ENCODE assay signal across 19 mouse cellular contexts in the genomic region with DNA sequence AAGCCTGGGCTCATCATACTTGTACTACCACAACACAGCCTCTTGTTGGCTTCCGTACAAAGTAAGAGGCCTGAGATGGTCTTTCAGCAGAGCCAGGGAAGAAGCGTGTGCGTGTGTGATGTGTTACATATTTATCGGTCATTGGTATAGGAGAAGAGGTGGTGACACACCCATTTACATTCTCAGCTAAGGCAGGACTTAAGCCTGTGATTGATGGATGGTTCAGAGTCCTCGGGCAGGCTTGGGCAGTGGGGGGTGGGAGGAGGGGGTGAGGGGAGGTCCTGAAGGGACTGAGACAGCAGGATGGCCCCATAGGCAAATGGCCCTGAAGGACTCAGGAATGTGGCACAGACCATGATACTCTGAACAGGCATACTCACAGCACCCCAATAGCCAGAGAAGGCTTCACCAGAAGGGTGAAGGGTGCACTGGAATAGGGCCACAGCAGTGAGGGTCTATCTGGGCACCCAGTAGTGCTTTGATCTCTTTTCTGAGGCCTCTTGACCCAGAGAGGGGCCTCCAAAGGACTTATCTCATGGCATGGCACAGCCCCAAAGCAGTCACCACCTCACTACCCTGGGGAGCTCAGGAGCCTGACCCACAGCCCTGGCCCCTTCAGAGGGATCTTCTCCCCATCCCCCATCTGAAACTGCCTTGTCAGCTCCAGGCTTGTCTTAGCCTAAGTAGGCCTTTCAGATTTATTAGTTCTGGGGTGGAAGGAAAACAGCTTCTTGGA.
DNase-seq lines count a peak whose midpoint lies in the region; ATAC-seq lines count a peak whose summit lies in the region.
"Had no signal": no experiment of that assay in that cellular context is flagged by ENCODE, and none has a peak within 500 bp of the region (broad histone marks: within the 10 kb centered on the region; RNA-seq: fewer than 3 reads in every experiment).

No protein-coding gene starts in this region.

- no peak overlapping the region for H3K4me2 ChIP-seq in hindbrain, embryonic 12.5 days (replicated peaks)
- H3K4me2 ChIP-seq in midbrain, embryonic 16.5 days (ENCODE audit: low read length) = no peak overlapping the region
- no peak overlapping the region for H3K4me2 ChIP-seq in midbrain, embryonic 14.5 days (ENCODE audit: low read length)
- no peak overlapping the region for H3K4me2 ChIP-seq in liver, embryonic 13.5 days
- no peak overlapping the region for H3K4me2 ChIP-seq in neural tube, embryonic 15.5 days
- H3K4me2 ChIP-seq: embryonic facial prominence, embryonic 12.5 days; heart, embryonic 15.5 days; midbrain, embryonic 11.5 days had no signal

- WGBS in hindbrain, embryonic 10.5 days = 66% methylated on average over 5 of the region's 5 CpGs
- 58% methylated on average over 5 of the region's 5 CpGs for whole genome bisulfite sequencing in hindbrain, embryonic 12.5 days
- 78% methylated on average over 5 of the region's 5 CpGs for WGBS in midbrain, embryonic 16.5 days
- 72% methylated on average over 5 of the region's 5 CpGs for WGBS in midbrain, embryonic 14.5 days
- WGBS in liver, embryonic 13.5 days (ENCODE audit: insufficient replicate concordance) = 78% methylated on average over 5 of the region's 5 CpGs
- WGBS in neural tube, embryonic 15.5 days = 63% methylated on average over 5 of the region's 5 CpGs

- H3K9ac ChIP-seq in hindbrain, embryonic 12.5 days = no peak overlapping the region
- H3K9ac ChIP-seq in midbrain, embryonic 16.5 days (ENCODE audit: low read depth, low read length) = no peak overlapping the region
- no peak overlapping the region for H3K9ac ChIP-seq in midbrain, embryonic 14.5 days (replicated peaks; ENCODE audit: low read length)
- peak overlapping the region; percentile 34 for H3K9ac ChIP-seq in liver, embryonic 13.5 days
- H3K9ac ChIP-seq in neural tube, embryonic 15.5 days (replicated peaks) = no peak overlapping the region
- H3K9ac ChIP-seq: embryonic facial prominence, embryonic 12.5 days; forebrain, postnatal 0 days; heart, embryonic 15.5 days had no signal

- H3K4me1 ChIP-seq in hindbrain, embryonic 10.5 days (replicated peaks) = peaks cover 17% of the 10 kb centered on the region
- peaks cover 14% of the 10 kb centered on the region; the same call in 1 of the 2 replicates for H3K4me1 ChIP-seq in hindbrain, embryonic 12.5 days
- peaks cover 4% of the 10 kb centered on the region for H3K4me1 ChIP-seq in midbrain, embryonic 16.5 days (ENCODE audit: control insufficient read depth, insufficient read depth, low read length)
- peaks cover 9% of the 10 kb centered on the region; the same call in 1 of the 2 replicates for H3K4me1 ChIP-seq in midbrain, embryonic 14.5 days (ENCODE audit: control insufficient read depth, insufficient read depth, low read length)
- H3K4me1 ChIP-seq in liver, embryonic 13.5 days (replicated peaks) = peaks cover 46% of the 10 kb centered on the region
- peaks cover 45% of the 10 kb centered on the region for H3K4me1 ChIP-seq in neural tube, embryonic 15.5 days

- H3K36me3 ChIP-seq in hindbrain, embryonic 10.5 days = no peaks in the 10 kb centered on the region
- H3K36me3 ChIP-seq in hindbrain, embryonic 12.5 days = no peaks in the 10 kb centered on the region
- no peaks in the 10 kb centered on the region for H3K36me3 ChIP-seq in midbrain, embryonic 16.5 days (ENCODE audit: control insufficient read depth, insufficient read depth, low read length)
- no peaks in the 10 kb centered on the region for H3K36me3 ChIP-seq in midbrain, embryonic 14.5 days (ENCODE audit: control insufficient read depth, insufficient read depth, low read length)
- no peaks in the 10 kb centered on the region for H3K36me3 ChIP-seq in liver, embryonic 13.5 days
- no peaks in the 10 kb centered on the region for H3K36me3 ChIP-seq in neural tube, embryonic 15.5 days
- H3K36me3 ChIP-seq: embryonic facial prominence, embryonic 12.5 days; heart, embryonic 15.5 days had no signal

- H3K27ac ChIP-seq in hindbrain, embryonic 10.5 days = 0 out of 2 replicates have a peak overlapping the region, but pooled peaks have one; percentile 18
- no peak overlapping the region for H3K27ac ChIP-seq in hindbrain, embryonic 12.5 days
- no peak overlapping the region for H3K27ac ChIP-seq in midbrain, embryonic 16.5 days (ENCODE audit: low read length)
- no peak overlapping the region for H3K27ac ChIP-seq in midbrain, embryonic 14.5 days (replicated peaks; ENCODE audit: low read depth, low read length)
- H3K27ac ChIP-seq in liver, embryonic 13.5 days = peak overlapping the region; percentile 13
- peak overlapping the region; percentile 51 for H3K27ac ChIP-seq in neural tube, embryonic 15.5 days (replicated peaks)
- H3K27ac ChIP-seq: embryonic facial prominence, embryonic 12.5 days; heart, adult 2 months; heart, embryonic 15.5 days had no signal

- no peaks in the 10 kb centered on the region for H3K27me3 ChIP-seq in hindbrain, embryonic 10.5 days (ENCODE audit: insufficient read depth, poor library complexity, severe bottlenecking)
- H3K27me3 ChIP-seq in hindbrain, embryonic 12.5 days = no peaks in the 10 kb centered on the region
- no peaks in the 10 kb centered on the region for H3K27me3 ChIP-seq in midbrain, embryonic 16.5 days (ENCODE audit: control insufficient read depth, insufficient read depth, low read depth, low read length)
- H3K27me3 ChIP-seq in midbrain, embryonic 14.5 days (ENCODE audit: control insufficient read depth, insufficient read depth, low read length) = no peaks in the 10 kb centered on the region
- H3K27me3 ChIP-seq in liver, embryonic 13.5 days = no peaks in the 10 kb centered on the region
- no peaks in the 10 kb centered on the region for H3K27me3 ChIP-seq in neural tube, embryonic 15.5 days (replicated peaks)
- H3K27me3 ChIP-seq: CH12.LX; embryonic facial prominence, embryonic 12.5 days; heart, embryonic 15.5 days had no signal

- no peaks in the 10 kb centered on the region for H3K9me3 ChIP-seq in hindbrain, embryonic 10.5 days
- no peaks in the 10 kb centered on the region for H3K9me3 ChIP-seq in hindbrain, embryonic 12.5 days (replicated peaks)
- no peaks in the 10 kb centered on the region for H3K9me3 ChIP-seq in midbrain, embryonic 16.5 days (replicated peaks; ENCODE audit: control insufficient read depth, low read length, poor library complexity, severe bottlenecking)
- H3K9me3 ChIP-seq in midbrain, embryonic 14.5 days (ENCODE audit: control insufficient read depth, low read length) = no peaks in the 10 kb centered on the region
- H3K9me3 ChIP-seq in liver, embryonic 13.5 days (replicated peaks) = 0 out of 2 replicates have a peak, but pooled peaks cover 6% of the 10 kb centered on the region
- no peaks in the 10 kb centered on the region for H3K9me3 ChIP-seq in neural tube, embryonic 15.5 days (replicated peaks)
- H3K9me3 ChIP-seq: embryonic facial prominence, embryonic 12.5 days; heart, embryonic 15.5 days had no signal

- no peak for ATAC-seq in hindbrain, embryonic 12.5 days (ENCODE audit: low FRiP score)
- ATAC-seq in midbrain, embryonic 16.5 days = peak; percentile 51; the same call in 1 of the 2 replicates
- no peak for ATAC-seq in midbrain, embryonic 14.5 days (ENCODE audit: low FRiP score, low TSS enrichment)
- peak; percentile 75 for ATAC-seq in liver, embryonic 13.5 days (ENCODE audit: low read depth)
- ATAC-seq in neural tube, embryonic 15.5 days (ENCODE audit: low FRiP score) = peak; percentile 33; the same call in 1 of the 2 replicates
- ATAC-seq: forebrain, postnatal 0 days had no signal

- no peak for DNase-seq in hindbrain, embryonic 10.5 days (ENCODE audit: low spot score)
- DNase-seq in midbrain, embryonic 14.5 days = no peak
- no peak for DNase-seq in liver, embryonic 13.5 days
- no peak for DNase-seq in cerebellum, adult 9-11 months
- no peak for DNase-seq in layer of hippocampus, adult 8-10 months (ENCODE audit: low spot score in 2 of 2)
- DNase-seq: cerebellum, postnatal 14 days; forebrain, postnatal 0 days; heart, adult 2 months; kidney, adult 8-10 months; kidney, postnatal 4 days; lung, adult 2 months; lung, postnatal 36 days had no signal

- H3K4me3 ChIP-seq in hindbrain, embryonic 10.5 days = no peak overlapping the region
- no peak overlapping the region for H3K4me3 ChIP-seq in hindbrain, embryonic 12.5 days
- H3K4me3 ChIP-seq in midbrain, embryonic 16.5 days (ENCODE audit: low read depth, low read length) = no peak overlapping the region
- no peak overlapping the region for H3K4me3 ChIP-seq in midbrain, embryonic 14.5 days (replicated peaks; ENCODE audit: low read depth, low read length)
- no peak overlapping the region for H3K4me3 ChIP-seq in liver, embryonic 13.5 days (replicated peaks)
- H3K4me3 ChIP-seq in neural tube, embryonic 15.5 days (replicated peaks) = no peak overlapping the region
- H3K4me3 ChIP-seq: embryonic facial prominence, embryonic 12.5 days; heart, adult 2 months; heart, embryonic 15.5 days had no signal

Comparison
In these comparisons a context has a peak if more than half of its experiments do, and no peak if none do; other contexts are left out.
1. H3K27ac ChIP-seq: peak in hindbrain, embryonic 10.5 days (single experiment), liver, embryonic 13.5 days (single experiment) and neural tube, embryonic 15.5 days (single experiment); none in hindbrain, embryonic 12.5 days (single experiment), midbrain, embryonic 16.5 days (single experiment) and midbrain, embryonic 14.5 days (single experiment).
2. ATAC-seq: peak in midbrain, embryonic 16.5 days (single experiment), liver, embryonic 13.5 days (single experiment) and neural tube, embryonic 15.5 days (single experiment); none in hindbrain, embryonic 12.5 days (single experiment) and midbrain, embryonic 14.5 days (single experiment).